Mouse (Mus musculus): ENCODE data around the gene Dnah14.

Dnah14 gene

GRCm38 (mm10) chr1:181850441-181850840 is 274.1 kb downstream of the Dnah14 start:
- intact Hi-C loops (cut with DNase I), result no loop called here

DNA sequence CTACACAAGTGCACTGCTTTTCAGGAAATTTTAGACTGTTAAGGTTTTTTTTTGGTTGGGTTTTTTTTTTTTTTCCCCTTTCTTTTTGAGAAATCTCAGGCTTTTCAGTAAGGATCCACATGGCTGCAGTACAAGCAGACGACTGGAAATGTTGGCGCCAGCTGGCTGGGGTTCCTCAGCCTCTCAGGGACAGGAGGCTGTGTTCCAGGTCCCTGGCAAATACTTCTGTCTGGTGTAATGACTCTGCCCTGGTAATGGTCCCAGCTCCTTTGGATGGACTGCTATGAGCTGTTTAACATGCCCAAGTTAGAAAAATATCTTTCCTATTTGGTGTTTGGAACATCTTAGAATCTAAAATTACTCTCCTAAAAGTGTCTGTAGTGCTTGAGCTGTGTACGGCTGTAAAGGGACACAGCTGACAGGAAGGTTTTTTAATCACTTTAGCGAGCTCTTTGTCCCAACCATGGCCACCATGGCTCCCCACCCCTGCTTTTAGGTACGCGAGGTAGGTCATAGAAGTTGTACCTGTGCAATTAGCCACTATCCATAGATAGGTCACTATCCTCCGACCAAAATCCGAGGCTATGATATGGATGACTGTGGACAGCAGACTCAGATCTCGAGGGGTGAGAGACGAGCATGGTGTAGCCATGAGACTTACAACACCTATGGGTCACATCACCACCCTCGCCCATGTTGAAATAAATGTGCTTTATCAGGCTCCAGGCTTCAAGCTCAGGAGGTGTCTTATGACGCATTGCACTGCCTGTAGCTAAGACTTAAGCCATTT is 275.4 kb downstream of the Dnah14 start:
- intact Hi-C loops (cut with DNase I), result no loop called here

GRCm38 (mm10) chr1:181852466-181852865 is 276.1 kb downstream of the Dnah14 start:
- intact Hi-C loops (cut with DNase I), result no loop called here

DNA sequence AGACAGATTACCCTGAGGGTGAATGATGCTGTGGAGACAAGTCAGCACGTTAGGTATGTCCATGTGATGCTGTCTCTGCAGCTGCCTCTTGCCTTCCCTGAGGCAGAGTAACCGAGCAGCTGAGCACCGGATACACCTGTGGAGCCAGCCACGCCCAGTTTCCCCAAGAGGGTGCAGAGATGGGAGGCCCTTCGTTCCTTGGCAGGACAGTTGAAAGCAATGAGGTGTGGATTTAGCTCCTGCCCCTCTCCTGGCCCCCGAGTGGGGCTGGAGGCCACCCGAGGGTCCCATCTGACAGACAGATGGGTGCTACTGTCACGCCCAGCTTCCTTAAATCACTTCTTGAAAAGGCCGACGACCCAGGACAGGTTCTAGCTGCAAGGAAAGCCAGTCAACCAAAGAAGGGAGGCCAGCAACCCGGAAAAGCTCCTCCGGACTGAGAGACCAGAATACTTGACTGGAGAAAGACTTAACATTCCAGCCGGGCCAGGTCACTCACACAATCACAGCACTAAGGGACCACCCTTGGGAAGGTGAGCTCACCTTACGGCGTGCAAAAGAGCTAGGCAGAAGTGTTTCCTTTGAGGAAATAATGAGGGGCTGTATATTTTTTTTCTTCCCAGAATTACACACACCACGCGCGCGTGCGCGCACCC is 276.9 kb downstream of the Dnah14 start:
- intact Hi-C loops (cut with DNase I), result no loop called here

- intact Hi-C loops (cut with DNase I), result no loop called here
These were observed 278.5 kb downstream of the Dnah14 start for GRCm38 (mm10) chr1:181854829-181855228.

- intact Hi-C loops (cut with DNase I), result no loop called here
These were observed 280.0 kb downstream of the Dnah14 start for GRCm38 (mm10) chr1:181856329-181856728.

GRCm38 (mm10) chr1:181860659-181861058 is 284.3 kb downstream of the Dnah14 start:
- intact Hi-C loops (cut with DNase I), result no loop called here

DNA sequence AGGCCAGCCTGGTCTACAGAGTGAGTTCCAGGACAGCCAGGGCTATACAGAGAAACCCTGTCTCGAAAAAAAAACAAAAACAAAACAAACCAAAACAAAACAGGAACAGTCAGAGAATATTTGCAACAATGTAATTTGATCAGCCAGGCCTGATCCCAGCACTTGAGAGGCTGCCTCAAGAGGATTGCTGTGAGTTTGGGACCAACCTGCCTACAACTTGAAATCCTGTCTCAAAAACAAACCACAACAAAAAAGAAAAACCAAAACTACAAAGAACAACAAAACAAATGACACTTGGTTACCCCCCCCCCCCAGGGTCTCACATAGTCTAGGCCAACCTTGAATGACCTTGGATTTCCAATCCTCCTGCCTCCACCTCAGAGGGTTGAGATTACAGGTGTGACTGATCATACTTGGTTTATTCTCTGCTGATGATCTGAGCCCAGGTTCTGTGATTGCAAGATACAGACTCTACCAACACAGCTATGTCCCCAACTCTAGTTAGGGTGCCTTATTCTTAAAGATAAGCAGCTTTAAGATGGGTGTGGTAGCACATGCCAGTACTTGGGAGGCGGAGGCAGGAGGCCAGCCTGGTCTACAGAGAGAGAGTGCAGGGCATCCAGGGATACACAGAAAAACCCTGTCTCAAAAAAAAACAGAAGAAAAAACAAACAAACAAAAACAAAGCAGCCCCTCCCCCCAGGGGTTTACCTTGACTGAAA is 285.0 kb downstream of the Dnah14 start:
- intact Hi-C loops (cut with DNase I), result no loop called here

DNA sequence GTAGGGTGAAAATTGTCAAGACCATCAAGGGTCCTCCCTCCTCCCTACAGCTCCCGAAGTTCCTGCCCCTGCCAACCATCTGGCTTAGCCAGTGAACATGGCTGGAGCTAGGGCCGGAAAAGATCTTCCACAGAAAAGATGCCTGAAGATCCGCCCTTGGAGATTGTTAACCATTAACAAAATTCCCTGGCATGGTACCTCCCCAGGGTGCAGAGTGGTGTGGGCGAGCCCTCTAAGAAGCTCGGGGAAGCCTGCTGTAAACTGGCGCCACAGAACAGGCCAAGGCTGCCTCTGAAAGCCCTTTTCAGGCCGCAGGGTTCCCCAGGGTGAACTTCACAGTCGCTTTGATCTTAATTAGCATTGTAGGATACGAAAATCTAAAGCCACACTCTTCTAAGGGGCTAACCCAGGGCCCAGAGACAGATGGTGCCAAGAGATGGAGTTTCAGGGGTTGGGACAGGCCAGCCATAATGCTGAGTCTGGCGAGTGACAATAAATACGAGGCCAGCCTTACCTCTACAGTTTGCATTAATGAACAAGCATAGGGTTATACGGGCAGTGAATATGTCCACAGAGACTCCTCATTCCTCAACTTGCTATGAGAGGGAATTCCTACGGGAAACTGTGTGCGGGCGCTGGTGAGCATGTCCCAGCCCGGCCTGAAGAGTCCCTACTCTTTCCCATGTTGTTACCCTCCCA is 286.5 kb downstream of the Dnah14 start:
- intact Hi-C loops (cut with DNase I), result no loop called here

DNA sequence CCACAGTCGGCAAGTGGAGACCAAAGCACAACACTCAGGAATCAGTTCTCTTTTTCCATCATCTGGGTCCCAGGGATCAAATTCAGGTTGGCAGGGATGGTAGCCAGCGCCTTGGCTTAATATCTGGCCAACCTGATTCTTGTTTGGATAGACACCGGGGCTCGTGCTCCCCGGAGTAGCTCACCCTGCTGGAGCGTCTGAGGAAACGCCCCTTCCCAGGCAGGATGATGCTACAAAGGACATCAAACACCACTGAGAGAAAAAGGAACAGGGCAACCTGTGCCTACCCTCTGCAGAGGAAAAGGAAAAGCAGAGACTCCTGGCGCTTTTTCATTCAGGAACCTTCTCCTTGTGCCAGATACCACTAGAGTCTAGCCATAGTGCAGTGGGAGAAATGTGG is 287.1 kb downstream of the Dnah14 start:
- intact Hi-C loops (cut with DNase I), result no loop called here

Data from adrenal gland (tissue).